Mouse (Mus musculus): ENCODE results near the gene Numa1. TPM values are rescaled to one million over a fixed set of nuclear protein-coding genes. Genes with fewer than 3 reads are reported as not detected.

Gene Numa1
- polyA plus RNA-seq, 1 experiment from 2014 or later, result 110 TPM

GRCm38 (mm10) chr7:101982735-101983134, 48.8 kb downstream of the Numa1 start:
- ATAC-seq (ENCODE audit: low FRiP score, low TSS enrichment), result no peak
- Histone ChIP-seq H3K27ac (ENCODE audit: low read depth, low read length) (no peak overlapping the region), H3K4me3 (ENCODE audit: low read length) (no peak overlapping the region), H3K36me3 (ENCODE audit: control insufficient read depth, insufficient read depth, low read length) (peaks cover 40% of the 10 kb centered on the region), H3K4me2 (replicated peaks; ENCODE audit: low read depth, low read length) (no peak overlapping the region), H3K9me3 (ENCODE audit: control insufficient read depth, low read length) (no peaks in the 10 kb centered on the region), H3K27me3 (ENCODE audit: control insufficient read depth, insufficient read depth, low read length) (no peaks in the 10 kb centered on the region), H3K4me1 (ENCODE audit: control insufficient read depth, insufficient read depth, low read length) (no peaks in the 10 kb centered on the region), H3K9ac (ENCODE audit: low read depth, low read length) (no peak overlapping the region)
- WGBS, result 88% methylated on average over 1 of the region's 1 CpGs

- no peaks in the 10 kb centered on the region for H3K4me1 ChIP-seq (ENCODE audit: control insufficient read depth, insufficient read depth, low read length)
- H3K9ac ChIP-seq (ENCODE audit: low read depth, low read length), result no peak overlapping the region
- H3K27ac ChIP-seq (ENCODE audit: low read depth, low read length), result no peak overlapping the region
- ATAC-seq (ENCODE audit: low FRiP score, low TSS enrichment), result no peak
- H3K36me3 ChIP-seq (ENCODE audit: control insufficient read depth, insufficient read depth, low read length), result peaks cover 60% of the 10 kb centered on the region
- H3K27me3 ChIP-seq (ENCODE audit: control insufficient read depth, insufficient read depth, low read length), result no peaks in the 10 kb centered on the region
- no peak overlapping the region for H3K4me3 ChIP-seq (ENCODE audit: low read length)
- H3K9me3 ChIP-seq (ENCODE audit: control insufficient read depth, low read length), result no peaks in the 10 kb centered on the region
- no peak overlapping the region for H3K4me2 ChIP-seq (replicated peaks; ENCODE audit: low read depth, low read length)
- 71% methylated on average over 3 of the region's 3 CpGs for WGBS
Measured at GRCm38 (mm10) chr7:101985081-101985480, 51.2 kb downstream of the Numa1 start.

- 92% methylated on average over 3 of the region's 3 CpGs for WGBS
- Histone ChIP-seq H3K36me3 (ENCODE audit: control insufficient read depth, insufficient read depth, low read length) (peaks cover 98% of the 10 kb centered on the region), H3K9me3 (ENCODE audit: control insufficient read depth, low read length) (no peaks in the 10 kb centered on the region), H3K9ac (ENCODE audit: low read depth, low read length) (no peak overlapping the region), H3K4me2 (replicated peaks; ENCODE audit: low read depth, low read length) (no peak overlapping the region), H3K27ac (ENCODE audit: low read depth, low read length) (no peak overlapping the region), H3K4me1 (ENCODE audit: control insufficient read depth, insufficient read depth, low read length) (peaks cover under 1% of the 10 kb centered on the region; the same call in 1 of the 2 replicates), H3K27me3 (ENCODE audit: control insufficient read depth, insufficient read depth, low read length) (no peaks in the 10 kb centered on the region), H3K4me3 (ENCODE audit: low read length) (no peak overlapping the region)
- ATAC-seq (ENCODE audit: low FRiP score, low TSS enrichment), result no peak
Measured at GRCm38 (mm10) chr7:101994241-101994640, 60.3 kb downstream of the Numa1 start.

- Histone ChIP-seq H3K4me2 (replicated peaks; ENCODE audit: low read depth, low read length) (no peak overlapping the region), H3K27ac (ENCODE audit: low read depth, low read length) (peak overlapping the region; percentile 52; the same call in 1 of the 2 replicates), H3K36me3 (ENCODE audit: control insufficient read depth, insufficient read depth, low read length) (peaks cover 99% of the 10 kb centered on the region), H3K27me3 (ENCODE audit: control insufficient read depth, insufficient read depth, low read length) (no peaks in the 10 kb centered on the region), H3K9ac (ENCODE audit: low read depth, low read length) (no peak overlapping the region), H3K4me1 (ENCODE audit: control insufficient read depth, insufficient read depth, low read length) (peaks cover 6% of the 10 kb centered on the region; the same call in 1 of the 2 replicates), H3K9me3 (ENCODE audit: control insufficient read depth, low read length) (no peaks in the 10 kb centered on the region), H3K4me3 (ENCODE audit: low read length) (no peak overlapping the region)
- ATAC-seq (ENCODE audit: low FRiP score, low TSS enrichment), result peak; percentile 67
- WGBS, result 43% methylated on average over 14 of the region's 14 CpGs
Measured at GRCm38 (mm10) chr7:101998194-101998927, 64.5 kb downstream of the Numa1 start.

GRCm38 (mm10) chr7:101999461-102000151, 65.7 kb downstream of the Numa1 start:
- Histone ChIP-seq H3K4me2 (replicated peaks; ENCODE audit: low read depth, low read length) (no peak overlapping the region), H3K9me3 (ENCODE audit: control insufficient read depth, low read length) (no peaks in the 10 kb centered on the region), H3K27me3 (ENCODE audit: control insufficient read depth, insufficient read depth, low read length) (no peaks in the 10 kb centered on the region), H3K36me3 (ENCODE audit: control insufficient read depth, insufficient read depth, low read length) (peaks cover 94% of the 10 kb centered on the region), H3K4me1 (ENCODE audit: control insufficient read depth, insufficient read depth, low read length) (peaks cover 6% of the 10 kb centered on the region; the same call in 1 of the 2 replicates), H3K4me3 (ENCODE audit: low read length) (no peak overlapping the region), H3K9ac (ENCODE audit: low read depth, low read length) (peak overlapping the region; percentile 28; the same call in 1 of the 2 replicates), H3K27ac (ENCODE audit: low read depth, low read length) (peak overlapping the region; percentile 61)
- ATAC-seq (ENCODE audit: low FRiP score, low TSS enrichment), result peak; percentile 78
- WGBS, result 50% methylated on average over 15 of the region's 15 CpGs

- Histone ChIP-seq H3K36me3 (ENCODE audit: control insufficient read depth, insufficient read depth, low read length) (peaks cover 94% of the 10 kb centered on the region), H3K4me3 (ENCODE audit: low read length) (no peak overlapping the region), H3K4me1 (ENCODE audit: control insufficient read depth, insufficient read depth, low read length) (peaks cover 6% of the 10 kb centered on the region; the same call in 1 of the 2 replicates), H3K27ac (ENCODE audit: low read depth, low read length) (no peak overlapping the region), H3K4me2 (replicated peaks; ENCODE audit: low read depth, low read length) (no peak overlapping the region), H3K9me3 (ENCODE audit: control insufficient read depth, low read length) (no peaks in the 10 kb centered on the region), H3K9ac (ENCODE audit: low read depth, low read length) (no peak overlapping the region), H3K27me3 (ENCODE audit: control insufficient read depth, insufficient read depth, low read length) (no peaks in the 10 kb centered on the region)
- no peak for ATAC-seq (ENCODE audit: low FRiP score, low TSS enrichment)
- 90% methylated on average over 8 of the region's 8 CpGs for WGBS
Measured at GRCm38 (mm10) chr7:102000296-102000695, 66.4 kb downstream of the Numa1 start.

- H3K27ac ChIP-seq (ENCODE audit: low read depth, low read length), result no peak overlapping the region
- no peak overlapping the region for H3K4me2 ChIP-seq (replicated peaks; ENCODE audit: low read depth, low read length)
- no peaks in the 10 kb centered on the region for H3K9me3 ChIP-seq (ENCODE audit: control insufficient read depth, low read length)
- no peak for ATAC-seq (ENCODE audit: low FRiP score, low TSS enrichment)
- no peak overlapping the region for H3K9ac ChIP-seq (ENCODE audit: low read depth, low read length)
- 91% methylated on average over 26 of the region's 26 CpGs for WGBS
- peaks cover 6% of the 10 kb centered on the region; the same call in 1 of the 2 replicates for H3K4me1 ChIP-seq (ENCODE audit: control insufficient read depth, insufficient read depth, low read length)
- H3K27me3 ChIP-seq (ENCODE audit: control insufficient read depth, insufficient read depth, low read length), result no peaks in the 10 kb centered on the region
- no peak overlapping the region for H3K4me3 ChIP-seq (ENCODE audit: low read length)
- H3K36me3 ChIP-seq (ENCODE audit: control insufficient read depth, insufficient read depth, low read length), result peaks cover 94% of the 10 kb centered on the region
Measured at GRCm38 (mm10) chr7:102000921-102001630, 67.2 kb downstream of the Numa1 start.

GRCm38 (mm10) chr7:102006520-102006919, 72.6 kb downstream of the Numa1 start:
- H3K36me3 ChIP-seq (ENCODE audit: control insufficient read depth, insufficient read depth, low read length), result peaks cover 95% of the 10 kb centered on the region
- no peak overlapping the region for H3K4me2 ChIP-seq (replicated peaks; ENCODE audit: low read depth, low read length)
- H3K27ac ChIP-seq (ENCODE audit: low read depth, low read length), result no peak overlapping the region
- no peak overlapping the region for H3K9ac ChIP-seq (ENCODE audit: low read depth, low read length)
- no peak for ATAC-seq (ENCODE audit: low FRiP score, low TSS enrichment)
- H3K4me1 ChIP-seq (ENCODE audit: control insufficient read depth, insufficient read depth, low read length), result no peaks in the 10 kb centered on the region
- H3K27me3 ChIP-seq (ENCODE audit: control insufficient read depth, insufficient read depth, low read length), result no peaks in the 10 kb centered on the region
- WGBS, result 78% methylated on average over 1 of the region's 1 CpGs
- H3K9me3 ChIP-seq (ENCODE audit: control insufficient read depth, low read length), result no peaks in the 10 kb centered on the region
- H3K4me3 ChIP-seq (ENCODE audit: low read length), result no peak overlapping the region

Measured in kidney, embryonic 14.5 days (tissue).